Mouse (Mus musculus) heart, postnatal 36 days (tissue): ENCODE results near the gene Slbp. TPM values are rescaled to one million over a fixed set of nuclear protein-coding genes. Genes with fewer than 3 reads are reported as not detected.

Experiments used
- total RNA-seq, 2 experiments: library from RNA; stranded (reverse); gene quantifications; 2 replicates each; pipeline ENCODE4 v1.2.3; 2021

The Slbp gene
- total RNA-seq, 2 experiments from 2014 or later, result 13.1 to 13.7 TPM

Other genes starting within 250 kb of the Slbp start
- not detected for gene Nkx1-1, start 218.6 kb downstream of the Slbp start, total RNA-seq
- gene Fam53a, start 22.9 kb downstream of the Slbp start, total RNA-seq, result 10 to 100 TPM; 25.9 to 28.7 TPM
- under 1 TPM; 0.39 to 0.84 TPM for gene Gm9903, start 22.6 kb downstream of the Slbp start, total RNA-seq
- gene Tacc3, start 5.6 kb upstream of the Slbp start, total RNA-seq, result 1 to 10 TPM; 2.0 to 2.2 TPM
- 10 to 100 TPM; 20.8 to 21.0 TPM for gene Tmem129, start 5.8 kb upstream of the Slbp start, total RNA-seq
- gene Fgfr3, start 69.1 kb upstream of the Slbp start, total RNA-seq, result 1 to 10 TPM; 6.2 to 9.6 TPM
- 100 to 1,000 TPM; 134 to 161 TPM for gene Letm1, start 130.2 kb upstream of the Slbp start, total RNA-seq
- 10 to 100 TPM; 23.1 to 23.2 TPM for gene Nsd2, start 168.2 kb upstream of the Slbp start, total RNA-seq